Mouse (Mus musculus): Measurements from ENCODE around the gene Crispld2. TPM values are rescaled to one million over a fixed set of nuclear protein-coding genes. Genes with fewer than 3 reads are reported as not detected.

The Crispld2 gene
- total RNA-seq, 4 experiments from 2014 or later, result 7.4 to 14.4 (median 10.5) TPM

GRCm38 (mm10) chr8:120001712-120002111, 9.5 kb downstream of the Crispld2 start:
- peak; percentile 66 for DNase-seq

GRCm38 (mm10) chr8:120002348-120002747, 10.1 kb downstream of the Crispld2 start:
- peak; percentile 40 for DNase-seq

GRCm38 (mm10) chr8:120004154-120004702, 12.0 kb downstream of the Crispld2 start:
- DNase-seq, result peak; percentile 87

GRCm38 (mm10) chr8:120004705-120005381, 12.6 kb downstream of the Crispld2 start:
- DNase-seq, result no peak

- no peak for DNase-seq
Measured at GRCm38 (mm10) chr8:120006645-120007160, 14.5 kb downstream of the Crispld2 start.

- DNase-seq, result no peak
Measured at GRCm38 (mm10) chr8:120007178-120007577, 14.9 kb downstream of the Crispld2 start.

GRCm38 (mm10) chr8:120009284-120009683, 17.0 kb downstream of the Crispld2 start:
- no peak for DNase-seq

GRCm38 (mm10) chr8:120012491-120012890, 20.3 kb downstream of the Crispld2 start:
- no peak for DNase-seq

- no peak for DNase-seq
Measured at GRCm38 (mm10) chr8:120012927-120013326, 20.7 kb downstream of the Crispld2 start.

- no peak for DNase-seq
Measured at GRCm38 (mm10) chr8:120014267-120015023, 22.2 kb downstream of the Crispld2 start.

GRCm38 (mm10) chr8:120015916-120016315, 23.7 kb downstream of the Crispld2 start:
- DNase-seq, result no peak

GRCm38 (mm10) chr8:120016424-120016823, 24.2 kb downstream of the Crispld2 start:
- DNase-seq, result no peak

- no peak for DNase-seq
Measured at GRCm38 (mm10) chr8:120017349-120017748, 25.1 kb downstream of the Crispld2 start.

- no peak for DNase-seq
Measured at GRCm38 (mm10) chr8:120017786-120018185, 25.5 kb downstream of the Crispld2 start.

- DNase-seq, result no peak
Measured at GRCm38 (mm10) chr8:120018379-120018778, 26.1 kb downstream of the Crispld2 start.

GRCm38 (mm10) chr8:120019297-120019696, 27.1 kb downstream of the Crispld2 start:
- DNase-seq, result no peak

GRCm38 (mm10) chr8:120020298-120020697, 28.1 kb downstream of the Crispld2 start:
- no peak for DNase-seq

GRCm38 (mm10) chr8:120026199-120026598, 34.0 kb downstream of the Crispld2 start:
- no peak for DNase-seq

- no peak for DNase-seq
Measured at GRCm38 (mm10) chr8:120026991-120027390, 34.8 kb downstream of the Crispld2 start.

- DNase-seq, result no peak
Measured at GRCm38 (mm10) chr8:120030447-120030846, 38.2 kb downstream of the Crispld2 start.

- DNase-seq, result no peak
Measured at GRCm38 (mm10) chr8:120032549-120033208, 40.4 kb downstream of the Crispld2 start.

- DNase-seq, result no peak
Measured at GRCm38 (mm10) chr8:120034471-120034870, 42.2 kb downstream of the Crispld2 start.

- peak; percentile 40 for DNase-seq
Measured at GRCm38 (mm10) chr8:120036111-120036510, 43.9 kb downstream of the Crispld2 start.

Data from adrenal gland, adult 8-10 months (tissue).